Mouse (Mus musculus): ENCODE results near the gene Rara.
A peak's percentile ranks its signal among the peaks of the same experiment; 100 is the strongest.
"Not testable (repeated sequence)": the region's sequence is repeated elsewhere in the genome, so short reads cannot be mapped to it uniquely, and the experiment has no call there.

Gene Rara

GRCm38 (mm10) chr11:98927438-98928076 is at the start of gene Rara:
TSS of gene Rara (plus strand) at chr11:98927818.
- peak in 1 of 2 experiments; percentile 52 for DNase-seq (ENCODE audit: low spot score in 2 of 2)

GRCm38 (mm10) chr11:98887703-98888102 is 39.9 kb upstream of the Rara start:
- no peak for DNase-seq (ENCODE audit: low spot score in 2 of 2)

- DNase-seq (ENCODE audit: low spot score in 2 of 2): no peak
Observed at GRCm38 (mm10) chr11:98889077-98889476, 38.5 kb upstream of the Rara start.

GRCm38 (mm10) chr11:98889977-98890376 is 37.6 kb upstream of the Rara start:
- no peak for DNase-seq (ENCODE audit: low spot score in 2 of 2)

- DNase-seq (ENCODE audit: low spot score in 2 of 2): no peak
Observed at GRCm38 (mm10) chr11:98892426-98892825, 35.2 kb upstream of the Rara start.

GRCm38 (mm10) chr11:98900529-98901125 is 27.0 kb upstream of the Rara start:
- DNase-seq (ENCODE audit: low spot score in 2 of 2): no peak

GRCm38 (mm10) chr11:98902621-98903245 is 24.9 kb upstream of the Rara start:
- no peak for DNase-seq (ENCODE audit: low spot score in 2 of 2)

GRCm38 (mm10) chr11:98904577-98904976 is 23.0 kb upstream of the Rara start:
- no peak for DNase-seq (ENCODE audit: low spot score in 2 of 2)

GRCm38 (mm10) chr11:98905033-98905432 is 22.6 kb upstream of the Rara start:
- DNase-seq (ENCODE audit: low spot score in 2 of 2): no peak

- no peak for DNase-seq (ENCODE audit: low spot score in 2 of 2)
Observed at GRCm38 (mm10) chr11:98905583-98905982, 22.0 kb upstream of the Rara start.

- no peak for DNase-seq (ENCODE audit: low spot score in 2 of 2)
Observed at GRCm38 (mm10) chr11:98907063-98907436, 20.6 kb upstream of the Rara start.

GRCm38 (mm10) chr11:98907437-98908173 is 20.0 kb upstream of the Rara start, which contains the start of gene Cdc6:
TSS of gene Cdc6 (plus strand) at chr11:98907801.
- peak; percentile 86 to 94 for DNase-seq (ENCODE audit: low spot score in 2 of 2)

GRCm38 (mm10) chr11:98909654-98910053 is 18.0 kb upstream of the Rara start:
- DNase-seq (ENCODE audit: low spot score in 2 of 2): peak in 1 of 2 experiments; percentile 74

GRCm38 (mm10) chr11:98910415-98910814 is 17.2 kb upstream of the Rara start:
- no peak for DNase-seq (ENCODE audit: low spot score in 2 of 2)

GRCm38 (mm10) chr11:98911498-98911897 is 16.1 kb upstream of the Rara start:
- no peak for DNase-seq (ENCODE audit: low spot score in 2 of 2)

- no peak for DNase-seq (ENCODE audit: low spot score in 2 of 2)
Observed at GRCm38 (mm10) chr11:98914196-98914595, 13.4 kb upstream of the Rara start.

GRCm38 (mm10) chr11:98916376-98916775 is 11.2 kb upstream of the Rara start:
- not testable (repeated sequence) for DNase-seq (ENCODE audit: low spot score in 2 of 2)

- no peak for DNase-seq (ENCODE audit: low spot score in 2 of 2)
Observed at GRCm38 (mm10) chr11:98917428-98918005, 10.1 kb upstream of the Rara start.

- no peak for DNase-seq (ENCODE audit: low spot score in 2 of 2)
Observed at GRCm38 (mm10) chr11:98918231-98918630, 9.4 kb upstream of the Rara start.

- no peak for DNase-seq (ENCODE audit: low spot score in 2 of 2)
Observed at GRCm38 (mm10) chr11:98919009-98919408, 8.6 kb upstream of the Rara start.

GRCm38 (mm10) chr11:98921813-98922212 is 5.8 kb upstream of the Rara start:
- DNase-seq (ENCODE audit: low spot score in 2 of 2): not testable (repeated sequence)

GRCm38 (mm10) chr11:98922307-98922706 is 5.3 kb upstream of the Rara start:
- DNase-seq (ENCODE audit: low spot score in 2 of 2): not testable (repeated sequence)
